Mouse (Mus musculus) liver, postnatal 0 days (tissue): ENCODE data around the gene Mvd. TPM values are rescaled to one million over a fixed set of nuclear protein-coding genes. Genes with fewer than 3 reads are reported as not detected.

Experiments used
- ATAC-seq: fragments of 200-750 bp; cut with Nextera tagmentation; 2 replicates; pipeline ENCODE4 v1.8.0; 2017; ENCODE audit warnings: mild to moderate bottlenecking, moderate library complexity
- DNase-seq: peaks from one replicate; pipeline ENCODE4 v3.0.0-alpha.2; 2016
- H3K27ac ChIP-seq: fragments of 300-500 bp; sonication (generic); 2 replicates; pipeline ENCODE4 v1.5.1; 2014; ENCODE audit warnings: antibody characterized with exemption, moderate library complexity, mild to moderate bottlenecking, low read depth
- H3K27me3 ChIP-seq: fragments of 300-500 bp; sonication (generic); 2 replicates; pipeline ENCODE4 v1.6.1; 2014; ENCODE audit warnings: low read length, control low read depth, mixed read lengths; ENCODE audit not compliant: insufficient read depth
- H3K36me3 ChIP-seq: fragments of 300-500 bp; sonication (generic); replicated peaks from 2 replicates; pipeline ENCODE4 v1.6.1; 2014; ENCODE audit warnings: mild to moderate bottlenecking, control low read depth, low read length, moderate library complexity, mixed read lengths; ENCODE audit not compliant: insufficient read depth
- H3K4me1 ChIP-seq: fragments of 300-500 bp; sonication (generic); 2 replicates; pipeline ENCODE4 v1.6.1; 2014; ENCODE audit warnings: antibody characterized with exemption, mild to moderate bottlenecking, control low read depth; ENCODE audit not compliant: insufficient read depth
- H3K4me2 ChIP-seq: fragments of 300-500 bp; sonication (generic); 2 replicates; pipeline ENCODE4 v1.6.1; 2014; ENCODE audit warnings: low read depth, mild to moderate bottlenecking, low read length, moderate library complexity, mixed read lengths
- H3K4me3 ChIP-seq: fragments of 300-500 bp; sonication (generic); 2 replicates; pipeline ENCODE4 v1.5.1; 2014; ENCODE audit warnings: low read depth, low read length
- H3K9ac ChIP-seq: fragments of 300-500 bp; sonication (generic); replicated peaks from 2 replicates; pipeline ENCODE4 v1.6.1; 2014; ENCODE audit warnings: mild to moderate bottlenecking, moderate library complexity
- H3K9me3 ChIP-seq: fragments of 300-500 bp; sonication (generic); 2 replicates; pipeline ENCODE4 v1.6.1; 2016; ENCODE audit warnings: mild to moderate bottlenecking, control low read depth, low read length, mixed read lengths
- CTCF ChIP-seq: sonication (generic); IDR thresholded peaks from 2 replicates; pipeline ENCODE4 v1.5.1; 2016; ENCODE audit warnings: antibody characterized with exemption, low read depth
- EP300 ChIP-seq: IDR thresholded peaks from 2 replicates; pipeline ENCODE4 v1.6.1; 2016; ENCODE audit warnings: antibody characterized with exemption, low read depth, mild to moderate bottlenecking
- WGBS: fragments of 180-500 bp; shearing (Covaris S2); extraction: QIAGEN DNeasy Blood & Tissue Kit; methylation state at CpG from one replicate; pipeline ENCODE4 v1.1.7; 2014; ENCODE audit not compliant: insufficient replicate concordance; 5-methylcytosine and 5-hydroxymethylcytosine counted together
- polyA plus RNA-seq: library from polyadenylated mRNA; unstranded; fragments of >200 nt; fragmentation: Nextera tagmentation; extraction: Ambion mirVana; gene quantifications from 2 replicates; pipeline ENCODE4 v1.2.1, GENCODE M21; 2015

The Mvd gene
- polyA plus RNA-seq, 1 experiment from 2014 or later: 4.9 TPM

- peak within 1 kb of the TSS; percentile 66 for H3K4me3 ChIP-seq
- peaks cover 28% of the 10 kb centered on the region for H3K4me1 ChIP-seq
- no peaks in the 10 kb centered on the region for H3K27me3 ChIP-seq
- ATAC-seq (peak; percentile 71), DNase-seq (peak; percentile 80)
- TF ChIP-seq EP300 (no peak), CTCF (no peak)
- no peaks in the 10 kb centered on the region for H3K9me3 ChIP-seq
- peak within 1 kb of the TSS; percentile 76 for H3K9ac ChIP-seq
- peak within 1 kb of the TSS; percentile 94 for H3K27ac ChIP-seq
- WGBS: 2% methylated on average over 41 of the region's 45 CpGs
- H3K4me2 ChIP-seq: peak within 1 kb of the TSS; percentile 90
- peaks cover 17% of the 10 kb centered on the region for H3K36me3 ChIP-seq
Observed at GRCm38 (mm10) chr8:122432443-122433268, 10.6 kb downstream of the Mvd start, which contains the start of gene Cyba. Cyba (minus strand) TSS chr8:122432930.

GRCm38 (mm10) chr8:122431694-122432442 is 11.4 kb downstream of the Mvd start:
- H3K36me3 ChIP-seq: peaks cover 19% of the 10 kb centered on the region
- H3K27ac ChIP-seq: peak overlapping the region; percentile 94
- no peaks in the 10 kb centered on the region for H3K9me3 ChIP-seq
- ATAC-seq (no peak; the same call in 1 of the 2 replicates), DNase-seq (no peak)
- H3K4me1 ChIP-seq: peaks cover 28% of the 10 kb centered on the region
- 19% methylated on average over 18 of the region's 18 CpGs for WGBS
- peak overlapping the region; percentile 66 for H3K4me3 ChIP-seq
- H3K9ac ChIP-seq: peak overlapping the region; percentile 76
- H3K27me3 ChIP-seq: no peaks in the 10 kb centered on the region
- TF ChIP-seq CTCF (no peak), EP300 (no peak)
- H3K4me2 ChIP-seq: peak overlapping the region; percentile 90

GRCm38 (mm10) chr8:122430646-122431045 is 12.6 kb downstream of the Mvd start:
- Histone ChIP-seq H3K4me1 (peaks cover 28% of the 10 kb centered on the region), H3K4me2 (peak overlapping the region; percentile 90), H3K27ac (peak overlapping the region; percentile 94), H3K27me3 (no peaks in the 10 kb centered on the region), H3K4me3 (peak overlapping the region; percentile 66; the same call in 1 of the 2 replicates), H3K9ac (peak overlapping the region; percentile 21), H3K9me3 (no peaks in the 10 kb centered on the region), H3K36me3 (peaks cover 17% of the 10 kb centered on the region)
- 52% methylated on average over 3 of the region's 3 CpGs for WGBS
- no peak for ATAC-seq
- TF ChIP-seq EP300: no peak
- no peak for TF ChIP-seq CTCF
- DNase-seq: no peak

GRCm38 (mm10) chr8:122430058-122430636 is 13.1 kb downstream of the Mvd start:
- WGBS: 41% methylated on average over 10 of the region's 10 CpGs
- Histone ChIP-seq H3K27ac (peak overlapping the region; percentile 94), H3K9me3 (no peaks in the 10 kb centered on the region), H3K4me1 (peaks cover 28% of the 10 kb centered on the region), H3K36me3 (peaks cover 14% of the 10 kb centered on the region), H3K9ac (peak overlapping the region; percentile 21; the same call in 1 of the 2 replicates), H3K27me3 (no peaks in the 10 kb centered on the region), H3K4me2 (peak overlapping the region; percentile 90), H3K4me3 (no peak overlapping the region)
- peak; percentile 42; the same call in 1 of the 2 replicates for TF ChIP-seq CTCF
- no peak for TF ChIP-seq EP300
- ATAC-seq (peak; percentile 62), DNase-seq (peak; percentile 58)

- peaks cover 21% of the 10 kb centered on the region for H3K4me1 ChIP-seq
- TF ChIP-seq CTCF (no peak), EP300 (no peak)
- H3K27me3 ChIP-seq: no peaks in the 10 kb centered on the region
- ATAC-seq: no peak
- DNase-seq: no peak
- 64% methylated on average over 9 of the region's 9 CpGs for WGBS
- H3K9me3 ChIP-seq: no peaks in the 10 kb centered on the region
- peak overlapping the region; percentile 26; the same call in 1 of the 2 replicates for H3K4me2 ChIP-seq
- no peak overlapping the region for H3K4me3 ChIP-seq
- H3K9ac ChIP-seq: no peak overlapping the region
- peaks cover 19% of the 10 kb centered on the region for H3K36me3 ChIP-seq
- peak overlapping the region; percentile 24; the same call in 1 of the 2 replicates for H3K27ac ChIP-seq
Observed at GRCm38 (mm10) chr8:122428163-122428562, 15.1 kb downstream of the Mvd start.
